Mouse (Mus musculus) small intestine, adult 2 months (tissue): ENCODE data around the gene Cyp24a1.

Experiments used
- CTCF ChIP-seq: fragments of 200-500 bp; IDR thresholded peaks from 2 replicates; pipeline ENCODE4 v1.5.1; 2012; ENCODE audit warnings: low read depth, mild to moderate bottlenecking, control low read depth, inconsistent platforms, low read length, moderate library complexity, mixed read lengths; ENCODE audit not compliant: insufficient replicate concordance, insufficient read length; ENCODE audit errors: extremely low read depth
- POLR2A ChIP-seq: fragments of 200-500 bp; IDR thresholded peaks from 2 replicates; pipeline ENCODE4 v1.6.1; 2012; ENCODE audit warnings: low read depth, mild to moderate bottlenecking, control low read depth, inconsistent platforms, low read length, moderate library complexity

- TF ChIP-seq POLR2A (no peak), CTCF (no peak)
Measured at GRCm38 (mm10) chr2:170534116-170534802, 37.3 kb upstream of the Cyp24a1 start.
